Mouse (Mus musculus) G1E-ER4 (cell line): ENCODE results near the gene Vmn1r89. TPM values are rescaled to one million over a fixed set of nuclear protein-coding genes. Genes with fewer than 3 reads are reported as not detected.

Source experiments
- GATA1 ChIP-seq: IDR thresholded peaks from one replicate; pipeline ENCODE4 v1.8.0; 2012; ENCODE audit warnings: low read length, inconsistent platforms
- polyA plus RNA-seq: library from polyadenylated mRNA; stranded (reverse); fragments of >175 nt; gene quantifications from 2 replicates; pipeline ENCODE4 v1.2.3, GENCODE M21; 2012

The Vmn1r89 gene
- not detected in 2 replicates for polyA plus RNA-seq

DNA sequence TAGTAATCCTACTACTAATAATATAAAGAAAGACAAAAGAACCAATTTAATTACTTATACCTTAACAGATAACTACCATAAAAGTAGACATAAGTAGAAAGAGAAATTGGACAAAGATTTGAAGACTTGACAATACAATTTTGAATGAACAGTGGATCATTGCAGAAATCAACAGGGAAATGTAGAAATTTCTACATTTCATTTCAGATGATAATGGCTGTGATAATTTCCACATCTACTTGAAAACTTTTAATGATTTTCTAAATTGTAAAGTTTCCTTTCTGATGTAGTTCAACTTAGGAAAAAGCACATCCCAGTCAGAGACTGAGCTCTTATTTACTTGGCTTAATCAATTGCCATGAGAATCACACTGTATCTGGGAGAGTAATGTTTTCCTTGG is at the start of gene Vmn1r89:
Gene Vmn1r89, plus strand, starts transcription at position 301 of the 400 bp plus-strand sequence.
- no peak for TF ChIP-seq GATA1

DNA sequence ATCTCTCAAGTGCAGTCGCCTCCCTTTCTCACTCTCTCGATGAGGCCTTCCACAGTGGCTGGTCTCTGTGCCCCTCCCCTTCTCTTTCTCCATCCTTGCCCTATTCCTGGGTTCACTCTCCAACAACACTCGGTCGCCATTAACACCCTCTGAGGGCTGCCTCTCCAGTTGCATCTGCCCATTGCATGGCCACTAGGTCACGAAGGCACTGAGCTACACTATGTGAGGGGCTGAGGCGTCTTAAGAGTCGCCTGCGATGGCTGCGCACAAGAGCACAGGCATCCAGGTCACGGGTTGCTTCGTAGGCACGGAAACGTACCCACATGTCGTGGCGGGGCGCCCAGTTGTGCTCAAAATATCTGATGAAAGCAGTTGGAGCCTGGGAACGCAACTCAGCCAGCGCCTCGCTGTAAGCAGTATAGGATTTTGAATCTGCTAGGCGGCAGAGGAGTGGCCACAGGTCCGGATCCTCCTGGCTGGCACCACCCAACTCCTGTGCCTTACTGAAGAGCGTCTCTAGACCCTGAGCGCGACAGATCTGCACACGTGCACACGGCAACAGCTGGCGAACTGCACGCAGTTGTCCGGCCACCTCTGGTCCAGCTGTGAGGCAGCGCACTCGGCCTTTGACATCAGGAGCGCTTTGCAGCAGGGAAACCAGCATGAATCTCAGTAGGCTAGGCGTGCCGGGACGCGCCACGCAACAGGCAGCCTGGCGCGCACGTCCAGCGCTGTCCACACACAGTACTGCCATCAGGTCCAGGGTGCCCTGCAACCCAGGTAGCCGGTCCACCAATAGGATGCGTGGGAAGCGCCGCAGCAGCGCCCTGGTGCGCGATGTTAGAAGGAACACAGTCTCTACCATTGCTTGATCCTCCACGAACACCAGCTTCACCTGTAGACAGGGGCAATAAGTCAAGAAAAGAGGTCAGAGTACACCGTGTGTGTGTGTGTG is 48.2 kb downstream of the Vmn1r89 start:
- no peak for TF ChIP-seq GATA1

DNA sequence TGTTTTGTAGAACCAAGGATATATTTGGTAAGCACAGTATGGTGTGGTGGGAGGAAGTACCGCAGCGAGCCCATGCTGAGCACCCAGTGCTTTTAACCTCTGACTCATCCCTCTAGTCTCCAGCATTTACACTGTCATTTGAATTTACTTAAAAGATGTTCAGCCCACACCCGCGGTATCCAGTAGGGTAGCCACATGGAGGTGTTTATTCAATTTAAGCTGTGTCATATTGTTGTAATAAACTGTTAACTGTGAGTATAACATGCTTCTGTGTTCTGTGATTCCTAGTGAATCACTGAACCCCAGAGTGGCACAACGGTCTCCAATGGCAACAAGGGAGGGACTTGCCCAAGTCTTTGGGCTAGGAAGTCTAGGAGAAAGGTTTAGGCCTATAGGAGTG is 51.0 kb downstream of the Vmn1r89 start:
- no peak for TF ChIP-seq GATA1

DNA sequence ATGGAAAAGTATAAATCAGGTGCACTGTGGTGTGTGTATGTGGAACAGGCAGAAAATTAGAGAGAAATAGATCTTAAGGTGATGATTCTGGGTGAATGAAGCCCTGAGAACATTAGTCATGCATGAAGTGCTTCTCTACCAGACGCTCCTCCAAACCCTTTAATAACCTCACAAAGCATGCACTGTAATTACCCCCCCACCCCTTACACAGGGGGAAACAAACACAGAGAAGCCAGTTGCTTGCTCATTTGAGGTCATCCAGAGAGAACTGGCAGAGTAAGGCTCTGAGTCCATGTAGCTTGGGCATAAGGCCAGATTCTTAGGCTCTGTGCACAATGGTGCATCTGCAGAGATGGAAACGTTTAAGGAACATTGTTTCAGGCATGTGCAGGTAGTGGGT is 51.6 kb downstream of the Vmn1r89 start:
- no peak for TF ChIP-seq GATA1

DNA sequence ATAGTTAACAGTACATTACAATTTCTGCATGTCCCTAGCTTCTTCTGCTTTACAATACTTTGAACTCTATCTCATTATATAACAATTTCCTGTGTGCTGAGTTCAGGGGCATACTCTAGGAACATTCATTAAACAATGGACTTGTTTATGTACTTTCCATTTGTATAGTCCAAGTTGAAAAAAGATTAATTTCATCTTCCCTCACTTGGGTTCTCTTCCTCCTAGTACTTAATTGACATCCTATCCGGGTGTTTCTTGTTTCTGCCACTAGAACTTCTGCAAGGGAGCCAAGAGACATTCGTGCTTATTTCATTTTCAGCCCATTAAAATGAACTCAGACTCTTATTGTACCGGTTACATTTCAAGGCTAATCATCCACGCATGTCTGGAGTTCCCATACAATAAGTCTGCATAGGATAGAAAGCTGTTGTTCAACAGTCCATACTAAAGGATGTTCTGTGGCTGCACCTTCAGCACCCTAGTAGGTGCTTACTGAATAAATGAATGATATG is 56.0 kb downstream of the Vmn1r89 start:
- TF ChIP-seq GATA1: no peak

DNA sequence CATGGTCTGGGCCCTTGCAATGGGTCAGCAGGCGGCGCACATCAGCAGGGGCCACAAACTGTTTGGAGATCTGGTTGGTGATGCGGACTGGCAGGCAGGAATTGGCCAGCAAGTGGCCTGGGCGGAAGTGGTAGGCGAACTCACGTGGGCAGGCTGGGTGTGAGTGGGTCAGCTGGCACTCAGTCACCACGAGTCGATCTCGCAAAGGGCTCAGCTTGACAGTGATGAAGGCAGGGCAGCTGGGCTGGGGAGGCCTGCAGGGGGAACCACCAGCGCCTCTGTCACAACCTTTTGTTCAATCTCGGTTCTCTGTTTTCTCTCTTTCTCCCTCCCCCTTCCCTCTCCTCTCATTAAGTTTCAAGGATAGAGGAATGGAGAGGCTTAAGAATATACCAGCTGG is 56.6 kb downstream of the Vmn1r89 start:
- no peak for TF ChIP-seq GATA1

Other genes with a start within 250 kb of the Vmn1r89 start
- 4.6 and 5.0 TPM in 2 replicates for gene Zfp324, start 247.2 kb upstream of the Vmn1r89 start, polyA plus RNA-seq
- 5.8 and 5.9 TPM in 2 replicates for gene Zfp446, start 235.2 kb upstream of the Vmn1r89 start, polyA plus RNA-seq
- gene Slc27a5, start 214.8 kb upstream of the Vmn1r89 start, polyA plus RNA-seq: not detected in 2 replicates
- 297 and 367 TPM in 2 replicates for gene Trim28, start 213.9 kb upstream of the Vmn1r89 start, polyA plus RNA-seq
- gene Zbtb45, start 203.0 kb upstream of the Vmn1r89 start, polyA plus RNA-seq: 192 and 209 TPM in 2 replicates
- 86.1 and 432 TPM in 2 replicates for gene Chmp2a, start 178.2 kb upstream of the Vmn1r89 start, polyA plus RNA-seq
- 343 and 422 TPM in 2 replicates for gene Ube2m, start 174.7 kb upstream of the Vmn1r89 start, polyA plus RNA-seq
- gene Mzf1, start 158.3 kb upstream of the Vmn1r89 start, polyA plus RNA-seq: 0.45 and 0.51 TPM in 2 replicates
- gene Vmn1r85, start 117.8 kb upstream of the Vmn1r89 start, polyA plus RNA-seq: not detected in 2 replicates
- gene Vmn1r86, start 93.1 kb upstream of the Vmn1r89 start, polyA plus RNA-seq: not detected in 2 replicates
- not detected in 2 replicates for gene Vmn1r87, start 72.9 kb upstream of the Vmn1r89 start, polyA plus RNA-seq
- gene Vmn1r88, start 53.5 kb upstream of the Vmn1r89 start, polyA plus RNA-seq: not detected in 2 replicates
- 111 and 121 TPM in 2 replicates for gene Lig1, start 64.3 kb downstream of the Vmn1r89 start, polyA plus RNA-seq
- gene Zswim9, start 65.7 kb downstream of the Vmn1r89 start, polyA plus RNA-seq: 2.4 and 2.7 TPM in 2 replicates
- 0.03 and 0.04 TPM in 2 replicates for gene Pla2g4c, start 111.6 kb downstream of the Vmn1r89 start, polyA plus RNA-seq
- not detected in 2 replicates for gene Cabp5, start 185.1 kb downstream of the Vmn1r89 start, polyA plus RNA-seq
- gene Bsph1, start 237.8 kb downstream of the Vmn1r89 start, polyA plus RNA-seq: not detected in 2 replicates